Mouse (Mus musculus) adrenal gland, adult 2 months (tissue): ENCODE measurements around the gene Gm20661. TPM values are rescaled to one million over a fixed set of nuclear protein-coding genes. Genes with fewer than 3 reads are reported as not detected.
"Not testable (repeated sequence)": the region's sequence is repeated elsewhere in the genome, so short reads cannot be mapped to it uniquely, and the experiment has no call there.

Experiments used
- DNase-seq: peaks from one replicate; pipeline ENCODE4 v3.0.0; 2021
- polyA plus RNA-seq: library from polyadenylated mRNA; depleted of rRNA; stranded (reverse); fragments of >200 nt; gene quantifications from 2 replicates; pipeline ENCODE4 v1.2.3, GENCODE M21; 2012; rRNA removed
- total RNA-seq, 2 experiments: library from RNA; stranded (reverse); gene quantifications; 2 replicates each; pipeline ENCODE4 v1.2.3; 2021

The Gm20661 gene
- total and polyA plus RNA-seq, 3 experiments, result 0.12 to 0.38 TPM; not detected in 1

DNA sequence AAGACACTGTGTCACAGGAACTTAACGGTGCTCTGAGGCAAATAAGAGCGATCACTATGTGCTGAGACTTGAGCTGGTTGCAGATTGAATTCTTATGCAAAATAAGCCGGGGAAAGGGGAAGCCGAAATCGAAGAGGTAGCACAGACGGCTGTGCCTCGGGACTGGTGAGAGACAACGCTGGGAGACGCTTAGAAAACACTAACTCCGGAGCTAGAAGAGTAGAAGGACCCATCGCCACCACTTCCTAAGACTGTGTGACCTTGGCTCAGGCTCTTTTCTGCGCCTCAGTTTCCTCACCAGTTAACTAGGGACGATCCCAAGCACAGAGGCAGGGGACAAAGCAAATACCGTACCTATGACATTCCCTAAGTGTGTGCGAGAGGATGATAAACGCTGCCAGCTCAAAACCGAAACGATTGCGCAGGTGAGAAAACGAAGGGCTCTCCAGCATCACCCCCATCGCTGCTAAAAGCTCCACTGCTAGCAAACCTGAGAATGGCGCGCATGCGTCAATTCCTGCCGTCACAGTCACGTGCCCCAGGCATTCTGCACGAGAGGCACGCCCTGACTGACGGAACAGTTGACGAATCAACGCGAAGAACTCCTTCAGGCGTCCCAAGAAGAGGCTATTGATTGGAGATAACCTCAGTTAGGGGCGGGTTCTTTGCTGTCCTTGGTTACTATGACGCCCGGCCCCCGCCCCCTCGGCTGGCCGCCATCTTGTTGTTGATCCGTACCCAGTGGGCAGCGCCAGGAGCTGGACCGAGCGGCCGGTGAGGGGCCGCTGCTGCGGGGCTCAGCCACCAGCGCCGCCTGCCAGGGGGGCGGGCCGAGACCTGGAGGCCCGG, 19.3 kb downstream of the Gm20661 start, which contains the start of gene Ip6k1:
Gene Ip6k1 (plus strand): TSS at position 580 of the 849 bp plus-strand sequence.
- DNase-seq, result peak; percentile 99

DNA sequence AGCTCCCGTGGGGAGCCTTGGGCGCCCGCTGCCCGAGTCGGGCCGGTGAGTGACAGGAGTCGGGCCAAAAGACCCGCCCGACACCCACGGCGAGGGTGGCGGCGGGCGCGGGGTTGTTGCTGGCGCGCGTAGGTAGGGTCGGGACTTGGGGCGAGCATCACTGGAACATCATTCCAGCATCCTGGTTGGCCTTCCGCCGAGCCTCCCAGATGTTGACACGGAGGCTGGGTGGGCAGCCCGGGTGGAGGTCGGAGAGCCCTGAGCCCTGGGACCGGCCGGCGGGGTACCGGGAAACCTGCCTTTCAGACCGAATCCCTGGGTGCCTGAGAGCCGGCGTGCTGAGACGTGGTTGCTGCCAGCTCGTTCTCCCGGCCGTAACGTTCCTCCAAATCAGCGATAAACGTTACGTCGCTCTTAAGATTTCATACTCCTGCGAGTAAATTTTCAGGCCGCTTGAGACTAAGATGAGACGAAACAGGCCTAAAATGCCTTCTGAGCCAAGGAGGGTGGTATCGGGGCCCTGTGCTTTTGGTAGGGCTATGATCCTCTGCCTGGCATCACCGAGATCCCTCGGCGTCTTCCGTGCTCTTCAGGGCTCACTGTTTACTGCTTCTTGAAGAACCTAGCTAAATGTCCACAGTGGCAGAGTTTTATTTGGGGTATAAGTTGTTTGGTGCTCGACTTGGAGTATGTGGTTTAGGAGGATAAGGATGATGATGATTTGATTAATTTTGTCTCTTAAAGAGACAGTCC, 20.1 kb downstream of the Gm20661 start:
- DNase-seq, result no peak

DNA sequence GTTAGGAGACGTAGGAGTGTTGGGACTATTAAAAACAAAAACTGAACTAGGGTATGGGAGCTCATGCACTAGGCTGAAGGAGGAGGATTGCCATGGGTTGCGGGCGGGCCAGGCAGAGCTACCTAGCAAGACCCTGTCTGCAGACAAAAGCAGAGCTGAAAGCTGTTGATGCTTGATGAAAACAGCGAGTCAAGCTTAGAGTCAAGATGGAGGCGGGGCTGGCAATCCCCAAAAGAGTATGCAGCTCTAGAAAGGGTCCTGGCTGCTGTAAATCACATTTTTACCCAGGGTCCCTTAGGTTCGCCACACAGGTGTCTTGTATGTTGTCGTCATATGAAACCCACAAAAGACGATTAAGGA, 20.7 kb downstream of the Gm20661 start:
- DNase-seq, result peak; percentile 24

DNA sequence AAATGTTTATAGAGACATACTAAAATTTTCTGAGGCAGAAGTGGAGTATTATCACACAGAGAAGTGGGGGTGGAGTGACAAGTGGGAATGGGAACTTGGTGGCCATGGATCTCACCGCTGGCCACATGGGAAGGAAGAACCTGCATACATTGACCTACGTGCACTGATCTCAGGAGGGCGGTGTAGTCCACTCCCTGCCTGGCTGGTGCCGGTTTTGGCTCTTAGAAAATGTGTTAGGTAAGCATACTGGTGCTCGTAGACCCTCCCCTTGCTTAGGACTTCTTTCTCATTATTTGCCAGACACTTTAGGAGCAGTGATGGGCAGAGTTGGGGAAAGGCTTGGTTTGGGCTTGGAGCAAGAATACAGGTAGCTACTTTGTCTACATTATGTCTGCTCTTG, 25.2 kb downstream of the Gm20661 start:
- no peak for DNase-seq

DNA sequence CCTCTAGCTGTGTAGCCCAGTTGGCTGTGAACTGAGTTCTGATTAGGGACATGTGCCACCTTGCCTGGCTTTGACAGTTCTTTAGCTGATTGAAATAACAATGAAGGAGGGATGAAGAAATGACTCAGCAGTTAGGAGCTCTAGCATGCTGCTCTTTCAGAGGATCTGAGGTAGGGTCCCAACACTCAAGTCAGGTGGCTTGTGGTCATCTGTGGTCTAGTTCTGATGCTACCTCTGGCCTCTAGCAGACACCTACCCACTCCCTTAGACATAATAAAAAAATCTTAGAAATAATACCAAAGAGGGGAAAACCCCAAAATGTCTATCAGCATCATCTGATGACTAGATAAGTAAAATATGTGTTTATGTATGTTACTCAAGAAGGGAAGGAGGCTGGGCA, 27.5 kb downstream of the Gm20661 start:
- DNase-seq, result no peak

DNA sequence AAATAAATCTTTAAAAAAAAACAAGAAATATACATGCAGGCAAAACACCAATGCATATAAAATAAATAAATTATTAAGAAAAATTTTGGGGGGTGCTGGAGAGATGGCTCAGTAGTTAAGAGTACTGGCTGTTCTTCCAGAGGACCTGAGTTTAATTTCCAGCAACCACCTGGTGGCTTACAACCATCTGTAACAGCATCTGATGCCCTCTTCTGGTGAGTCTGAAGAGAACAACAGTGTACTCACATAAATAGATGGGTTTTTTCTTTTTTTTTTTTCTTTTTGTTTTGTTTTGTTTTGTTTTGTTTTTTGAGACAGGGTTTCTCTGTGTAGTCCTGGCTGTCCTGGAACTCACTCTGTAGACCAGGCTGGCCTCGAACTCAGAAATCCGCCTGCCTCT, 30.7 kb downstream of the Gm20661 start:
- not testable (repeated sequence) for DNase-seq

DNA sequence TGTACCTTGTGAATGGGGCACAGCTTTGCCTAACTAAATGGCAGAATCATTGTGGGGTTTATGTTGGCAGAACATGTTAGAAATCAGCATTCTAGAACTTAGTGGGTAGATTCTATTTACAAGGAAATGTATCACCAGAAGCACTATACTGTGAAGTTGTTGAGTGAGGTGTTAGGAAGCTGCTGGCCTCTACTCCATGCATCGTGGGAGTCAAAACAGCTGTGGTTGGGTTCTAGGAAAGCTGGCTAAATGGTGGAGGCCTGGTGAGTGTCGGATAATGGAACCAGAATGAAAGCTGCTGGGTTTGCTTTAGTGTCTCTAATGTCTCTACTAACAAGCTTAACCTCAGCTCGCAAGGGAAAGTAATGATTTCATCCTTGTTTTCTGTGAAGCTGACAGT, 34.3 kb downstream of the Gm20661 start:
- no peak for DNase-seq

DNA sequence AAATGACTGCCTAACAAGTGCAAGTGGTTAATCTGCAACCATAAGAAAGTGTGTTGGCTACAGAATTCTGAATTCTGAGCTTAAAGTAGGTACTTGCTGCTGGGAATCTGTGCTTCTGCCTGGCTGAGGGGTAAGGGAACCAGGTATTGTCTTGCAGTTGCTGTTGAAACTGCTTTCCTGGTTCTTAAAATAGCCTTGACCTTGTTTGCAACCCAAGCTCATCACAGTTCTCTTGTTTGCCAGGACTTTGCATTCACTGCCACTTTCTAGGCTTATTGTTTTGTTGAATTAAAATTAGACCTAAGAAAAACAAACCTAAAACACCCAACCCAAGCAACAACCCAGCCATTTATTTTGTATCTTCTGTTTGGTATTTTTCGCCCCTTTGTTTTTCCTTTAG, 37.9 kb downstream of the Gm20661 start:
- no peak for DNase-seq

DNA sequence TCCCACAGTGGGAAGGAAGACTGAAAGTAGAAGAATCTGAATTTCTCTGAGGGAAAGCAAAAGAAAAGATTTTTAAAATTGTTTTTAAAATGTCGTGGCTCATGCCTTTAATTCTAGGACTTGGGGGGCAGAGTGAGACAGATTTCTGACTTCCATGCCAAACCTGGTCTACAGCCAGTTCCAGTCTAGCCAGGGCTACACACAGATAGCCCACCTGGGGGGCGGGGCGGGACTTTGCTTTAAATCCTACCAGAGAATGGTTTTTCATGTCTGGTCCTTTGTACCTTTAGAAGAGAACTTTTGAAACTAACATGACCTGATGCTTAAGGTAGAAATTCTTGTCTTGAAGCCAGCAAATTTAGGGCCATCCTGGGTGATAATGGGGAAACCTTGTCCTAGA, 40.4 kb downstream of the Gm20661 start:
- DNase-seq, result no peak

DNA sequence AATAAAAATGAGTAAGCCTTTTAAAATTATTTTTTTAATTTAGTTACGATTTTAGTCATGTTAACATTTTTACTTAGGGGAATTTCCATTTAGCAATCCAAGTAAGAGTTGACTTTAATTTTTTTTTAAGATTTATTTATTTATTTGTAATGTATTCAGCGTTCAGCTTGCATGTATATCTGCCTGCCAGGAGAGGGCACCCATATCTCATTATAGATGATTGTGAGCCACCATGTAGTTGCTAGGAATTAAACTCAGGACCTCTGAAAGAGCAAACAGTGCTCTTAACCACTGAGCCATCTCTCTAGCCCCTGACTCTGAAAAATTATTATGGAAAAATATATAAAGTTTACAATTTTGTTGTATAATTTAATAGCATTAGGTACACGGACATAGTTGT, 43.7 kb downstream of the Gm20661 start:
- DNase-seq, result no peak

DNA sequence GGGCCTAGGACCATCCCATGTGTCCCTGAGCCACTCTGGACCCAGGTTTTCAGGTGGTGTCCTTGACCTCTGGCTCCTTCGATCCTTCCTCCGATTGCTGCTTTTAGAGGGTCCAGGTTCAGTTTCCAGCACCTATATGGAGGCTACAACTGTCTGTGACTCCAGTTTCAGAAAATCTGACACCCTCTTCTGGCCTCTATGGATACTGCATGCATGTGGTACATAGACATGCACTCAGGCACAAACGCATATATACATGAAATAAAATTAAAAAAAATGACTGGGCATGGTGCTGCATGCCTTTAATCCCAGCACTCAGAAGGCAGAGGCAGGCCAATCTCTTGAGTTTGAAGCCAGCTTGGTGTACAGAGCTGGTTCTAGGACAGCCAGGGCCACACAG, 45.0 kb downstream of the Gm20661 start:
- no peak for DNase-seq

DNA sequence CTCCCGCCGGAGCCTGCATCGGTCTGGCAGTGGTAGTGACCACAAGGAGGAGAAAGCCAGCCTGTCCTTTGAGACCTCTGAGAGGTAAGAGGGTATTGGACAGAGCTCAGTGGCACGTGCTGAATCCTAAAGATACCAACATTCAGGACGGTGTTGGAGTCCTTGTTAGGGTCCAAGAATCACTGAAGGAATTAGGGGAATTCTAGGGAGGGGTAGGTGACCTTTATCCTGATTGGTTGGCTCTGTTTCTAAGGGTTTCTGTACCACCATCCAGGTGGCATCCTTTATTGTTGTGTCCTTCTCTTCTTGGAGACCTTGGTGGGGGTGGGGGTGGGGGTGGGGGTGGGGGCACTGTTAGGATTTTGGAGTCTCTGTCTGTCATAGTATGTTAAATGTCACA, 49.3 kb downstream of the Gm20661 start:
- no peak for DNase-seq

DNA sequence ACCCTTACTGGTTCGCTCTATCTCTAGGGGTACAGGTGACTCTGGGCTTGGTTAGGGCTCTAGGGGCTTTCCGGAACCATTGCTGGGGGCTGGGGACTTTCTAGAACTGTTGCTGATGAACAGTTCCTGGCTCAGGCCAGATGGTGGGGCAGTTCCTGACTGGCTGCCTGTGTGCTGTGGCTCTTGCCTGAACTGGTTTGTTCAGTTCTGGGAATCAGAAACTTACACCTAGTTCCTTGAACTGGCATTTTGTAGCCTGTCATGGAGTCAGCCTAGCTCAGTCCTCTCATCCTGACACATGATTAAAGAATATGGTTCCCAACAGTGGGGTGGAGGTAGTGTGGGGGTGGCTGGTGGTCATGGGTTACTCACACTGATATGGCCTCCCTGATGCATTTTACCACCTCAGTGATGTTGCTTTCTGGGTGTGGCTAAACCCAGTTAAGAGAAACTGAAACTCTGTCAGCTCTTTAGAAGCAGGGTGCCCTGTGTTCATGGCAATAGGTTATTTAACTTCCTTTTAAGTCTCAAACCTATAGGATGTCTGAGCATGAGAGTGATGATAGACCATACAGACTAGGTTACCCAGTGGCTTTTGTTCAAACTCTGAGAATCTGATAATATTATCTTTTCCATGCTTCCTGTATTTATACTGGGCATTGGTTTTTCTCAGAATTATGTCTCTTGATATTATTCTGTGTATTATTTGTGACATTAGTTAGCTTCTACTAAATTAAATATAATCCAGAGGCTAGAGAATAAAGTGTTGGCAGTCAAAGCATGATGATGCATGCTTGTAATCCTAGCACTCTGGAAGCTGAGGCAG, 52.7 kb downstream of the Gm20661 start:
- DNase-seq, result no peak

Other genes with a start within 250 kb of the Gm20661 start
- 100 to 1,000 TPM in 1 of 2 experiments, 10 to 100 TPM in 1; 67.1 to 124 TPM for gene Rbm5, start 212.1 kb upstream of the Gm20661 start, total RNA-seq
- 61.7 and 67.8 TPM in 2 replicates for gene Rbm5, start 212.1 kb upstream of the Gm20661 start, polyA plus RNA-seq
- gene Rbm6, start 109.8 kb upstream of the Gm20661 start, total RNA-seq, result 10 to 100 TPM; 40.3 to 47.8 TPM
- 11.8 and 15.3 TPM in 2 replicates for gene Rbm6, start 109.8 kb upstream of the Gm20661 start, polyA plus RNA-seq
- 10 to 100 TPM; 19.2 to 20.5 TPM for gene Mon1a, start 94.9 kb upstream of the Gm20661 start, total RNA-seq
- gene Mon1a, start 94.9 kb upstream of the Gm20661 start, polyA plus RNA-seq, result 41.3 and 42.9 TPM in 2 replicates
- gene Mst1r, start 76.2 kb upstream of the Gm20661 start, total RNA-seq, result 1 to 10 TPM; 7.4 to 8.1 TPM
- gene Mst1r, start 76.2 kb upstream of the Gm20661 start, polyA plus RNA-seq, result 34.0 and 41.0 TPM in 2 replicates
- not detected for gene Actl11, start 54.6 kb upstream of the Gm20661 start, total RNA-seq
- not detected in 2 replicates for gene Actl11, start 54.6 kb upstream of the Gm20661 start, polyA plus RNA-seq
- 1 to 10 TPM; 2.9 to 5.2 TPM for gene Camkv, start 47.4 kb upstream of the Gm20661 start, total RNA-seq
- 7.8 and 9.5 TPM in 2 replicates for gene Camkv, start 47.4 kb upstream of the Gm20661 start, polyA plus RNA-seq
- gene Traip, start 32.9 kb upstream of the Gm20661 start, total RNA-seq, result 1 to 10 TPM; 2.1 to 2.5 TPM
- 0.61 and 0.72 TPM in 2 replicates for gene Traip, start 32.9 kb upstream of the Gm20661 start, polyA plus RNA-seq
- gene Uba7, start 7.6 kb upstream of the Gm20661 start, total RNA-seq, result 10 to 100 TPM; 10.6 to 22.1 TPM
- gene Uba7, start 7.6 kb upstream of the Gm20661 start, polyA plus RNA-seq, result 35.4 and 39.9 TPM in 2 replicates
- 1 to 10 TPM; 2.4 to 7.8 TPM for gene Inka1, start 2.8 kb downstream of the Gm20661 start, total RNA-seq
- gene Inka1, start 2.8 kb downstream of the Gm20661 start, polyA plus RNA-seq, result 11.6 and 19.0 TPM in 2 replicates
- gene Cdhr4, start 9.4 kb downstream of the Gm20661 start, total RNA-seq, result under 1 TPM; 0.63 to 0.66 TPM
- 1.5 and 2.8 TPM in 2 replicates for gene Cdhr4, start 9.4 kb downstream of the Gm20661 start, polyA plus RNA-seq
- gene Gm20662, start 13.3 kb downstream of the Gm20661 start, total RNA-seq, result under 1 TPM in 1 of 2 experiments, not detected in 1; 0.20 TPM
- 0.62 and 1.3 TPM in 2 replicates for gene Gm20662, start 13.3 kb downstream of the Gm20661 start, polyA plus RNA-seq
- gene Ip6k1, start 19.4 kb downstream of the Gm20661 start, total RNA-seq, result 100 to 1,000 TPM; 115 to 139 TPM
- 217 and 231 TPM in 2 replicates for gene Ip6k1, start 19.4 kb downstream of the Gm20661 start, polyA plus RNA-seq
- gene Gmppb, start 66.2 kb downstream of the Gm20661 start, total RNA-seq, result 10 to 100 TPM; 17.8 to 32.4 TPM
- gene Gmppb, start 66.2 kb downstream of the Gm20661 start, polyA plus RNA-seq, result 8.6 and 10.7 TPM in 2 replicates
- 1 to 10 TPM; 4.4 to 4.5 TPM for gene Amigo3, start 70.1 kb downstream of the Gm20661 start, total RNA-seq
- gene Amigo3, start 70.1 kb downstream of the Gm20661 start, polyA plus RNA-seq, result 6.6 and 9.4 TPM in 2 replicates
- gene Mst1, start 97.4 kb downstream of the Gm20661 start, total RNA-seq, result under 1 TPM; 0.17 to 0.86 TPM
- 0.23 and 0.44 TPM in 2 replicates for gene Mst1, start 97.4 kb downstream of the Gm20661 start, polyA plus RNA-seq
- 10 to 100 TPM; 65.5 to 66.0 TPM for gene Rnf123, start 100.3 kb downstream of the Gm20661 start, total RNA-seq
- 88.9 and 93.6 TPM in 2 replicates for gene Rnf123, start 100.3 kb downstream of the Gm20661 start, polyA plus RNA-seq
- gene Apeh, start 111.5 kb downstream of the Gm20661 start, total RNA-seq, result 10 to 100 TPM; 90.2 to 91.6 TPM
- gene Apeh, start 111.5 kb downstream of the Gm20661 start, polyA plus RNA-seq, result 96.2 and 121 TPM in 2 replicates
- gene Bsn, start 207.3 kb downstream of the Gm20661 start, total RNA-seq, result 1 to 10 TPM; 5.0 to 5.2 TPM
- 4.1 and 4.3 TPM in 2 replicates for gene Bsn, start 207.3 kb downstream of the Gm20661 start, polyA plus RNA-seq